Mouse (Mus musculus): ENCODE measurements around the gene Wnt3a. TPM values are rescaled to one million over a fixed set of nuclear protein-coding genes. Genes with fewer than 3 reads are reported as not detected.

Gene Wnt3a
- polyA plus RNA-seq, 1 experiment from 2014 or later: 0.15 TPM

- Histone ChIP-seq H3K4me3 (replicated peaks) (no peak overlapping the region), H3K4me2 (no peak overlapping the region), H3K36me3 (no peaks in the 10 kb centered on the region), H3K27me3 (replicated peaks) (peaks cover 32% of the 10 kb centered on the region), H3K4me1 (no peaks in the 10 kb centered on the region), H3K27ac (no peak overlapping the region), H3K9ac (no peak overlapping the region), H3K9me3 (no peaks in the 10 kb centered on the region)
- 60% methylated on average over 5 of the region's 5 CpGs for WGBS
- no peak for ATAC-seq (ENCODE audit: insufficient read depth, low FRiP score, low read depth)
Observed at GRCm38 (mm10) chr11:59282111-59282510, 8.4 kb downstream of the Wnt3a start.

GRCm38 (mm10) chr11:59278047-59278446 is 12.5 kb downstream of the Wnt3a start:
- Histone ChIP-seq H3K4me1 (no peaks in the 10 kb centered on the region), H3K27me3 (replicated peaks) (0 out of 2 replicates have a peak, but pooled peaks cover 10% of the 10 kb centered on the region), H3K4me2 (no peak overlapping the region), H3K36me3 (no peaks in the 10 kb centered on the region), H3K27ac (no peak overlapping the region), H3K9me3 (no peaks in the 10 kb centered on the region), H3K9ac (no peak overlapping the region), H3K4me3 (replicated peaks) (no peak overlapping the region)
- 67% methylated on average over 4 of the region's 4 CpGs for WGBS
- ATAC-seq (ENCODE audit: insufficient read depth, low FRiP score, low read depth): no peak

DNA sequence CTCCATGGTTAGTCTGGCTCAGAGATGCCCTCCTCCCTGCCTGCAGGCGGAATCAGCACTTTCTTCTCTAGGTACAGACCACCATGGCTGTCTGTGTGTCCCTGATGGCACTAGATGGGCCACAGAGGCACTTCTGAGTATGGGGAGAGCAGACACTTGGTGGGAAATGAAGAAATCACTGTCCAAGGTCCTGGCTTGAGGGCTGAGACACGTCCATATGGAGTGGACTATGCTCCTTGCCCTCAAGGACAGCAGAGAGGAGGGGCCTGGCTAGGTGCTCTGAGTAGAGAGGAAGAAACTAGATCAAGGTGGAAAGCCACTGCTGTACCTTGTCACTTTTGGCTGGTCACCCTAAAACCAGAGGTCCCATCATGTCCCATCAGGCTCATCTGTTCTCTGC is 13.7 kb downstream of the Wnt3a start:
- no peak for ATAC-seq (ENCODE audit: insufficient read depth, low FRiP score, low read depth)
- no peak overlapping the region for H3K9ac ChIP-seq
- H3K4me2 ChIP-seq: no peak overlapping the region
- 0 out of 2 replicates have a peak, but pooled peaks cover 9% of the 10 kb centered on the region for H3K27me3 ChIP-seq (replicated peaks)
- no peak overlapping the region for H3K4me3 ChIP-seq (replicated peaks)
- no peaks in the 10 kb centered on the region for H3K36me3 ChIP-seq
- no peak overlapping the region for H3K27ac ChIP-seq
- H3K9me3 ChIP-seq: no peaks in the 10 kb centered on the region
- no peaks in the 10 kb centered on the region for H3K4me1 ChIP-seq
- WGBS: 35% methylated on average over 2 of the region's 2 CpGs

DNA sequence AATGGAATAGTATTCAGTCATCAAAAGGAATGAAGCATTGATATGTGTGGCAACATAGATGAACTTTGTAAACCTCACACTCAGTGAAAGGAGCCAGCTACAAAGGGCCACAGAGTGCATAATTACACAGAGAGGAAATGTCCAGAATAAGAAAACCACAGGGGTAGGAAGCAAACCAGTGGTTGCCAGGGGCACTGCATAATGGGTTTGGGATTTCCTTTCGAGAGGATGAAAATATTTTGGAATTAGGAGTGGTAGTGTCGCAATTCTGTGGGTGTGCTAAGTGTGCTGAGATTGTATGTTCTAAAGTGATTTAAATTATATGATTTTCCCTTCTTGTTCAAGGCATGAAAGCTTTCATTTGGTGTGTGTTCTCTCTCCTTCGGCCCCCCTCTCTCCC is 16.4 kb downstream of the Wnt3a start:
- Histone ChIP-seq H3K4me1 (no peaks in the 10 kb centered on the region), H3K27ac (no peak overlapping the region), H3K27me3 (replicated peaks) (0 out of 2 replicates have a peak, but pooled peaks cover 6% of the 10 kb centered on the region), H3K4me3 (replicated peaks) (no peak overlapping the region), H3K36me3 (no peaks in the 10 kb centered on the region), H3K4me2 (no peak overlapping the region), H3K9ac (no peak overlapping the region), H3K9me3 (no peaks in the 10 kb centered on the region)
- WGBS: 81% methylated on average over 3 of the region's 3 CpGs
- no peak for ATAC-seq (ENCODE audit: insufficient read depth, low FRiP score, low read depth)

GRCm38 (mm10) chr11:59266727-59267126 is 23.8 kb downstream of the Wnt3a start:
- ATAC-seq (ENCODE audit: insufficient read depth, low FRiP score, low read depth): no peak
- no peak overlapping the region for H3K4me3 ChIP-seq (replicated peaks)
- peaks cover 35% of the 10 kb centered on the region for H3K27me3 ChIP-seq (replicated peaks)
- no peaks in the 10 kb centered on the region for H3K36me3 ChIP-seq
- H3K9ac ChIP-seq: no peak overlapping the region
- H3K4me2 ChIP-seq: no peak overlapping the region
- H3K27ac ChIP-seq: no peak overlapping the region
- H3K9me3 ChIP-seq: no peaks in the 10 kb centered on the region
- H3K4me1 ChIP-seq: 0 out of 2 replicates have a peak, but pooled peaks cover 7% of the 10 kb centered on the region
- 25% methylated on average over 6 of the region's 6 CpGs for WGBS

DNA sequence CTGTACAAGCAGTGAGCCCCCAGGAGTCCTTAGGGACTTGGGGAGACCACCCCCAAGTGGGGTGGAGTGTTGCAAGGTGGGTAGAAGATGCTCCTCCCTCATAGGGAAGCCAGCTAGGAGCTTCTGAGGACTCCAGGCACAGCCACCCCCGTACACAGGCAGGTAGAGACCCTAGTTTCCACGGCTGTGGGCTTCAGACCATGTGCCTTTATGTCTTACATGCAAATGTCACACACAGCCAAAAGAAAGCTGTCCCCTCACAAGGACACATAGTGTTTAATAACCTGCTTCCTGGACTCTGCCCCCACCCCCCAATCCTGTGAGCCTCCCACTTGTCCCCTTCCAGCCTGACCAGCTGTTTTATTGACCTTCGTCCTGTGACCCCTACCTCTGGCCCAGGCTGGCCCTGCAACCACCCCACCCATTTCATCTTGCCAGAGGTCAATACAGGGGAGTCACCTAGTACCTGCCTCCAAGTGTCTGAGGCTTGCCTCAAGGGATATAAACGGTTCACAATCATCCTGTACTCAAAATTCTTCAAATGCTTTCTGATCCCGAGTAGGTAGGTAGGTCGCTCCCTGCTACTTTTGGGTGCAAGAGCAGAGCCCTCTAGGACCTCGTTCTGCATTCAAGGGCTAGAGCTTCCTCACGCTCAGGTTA is 25.3 kb downstream of the Wnt3a start:
- 61% methylated on average over 8 of the region's 8 CpGs for WGBS
- Histone ChIP-seq H3K4me1 (0 out of 2 replicates have a peak, but pooled peaks cover 7% of the 10 kb centered on the region), H3K9ac (no peak overlapping the region), H3K27me3 (replicated peaks) (peaks cover 35% of the 10 kb centered on the region), H3K27ac (no peak overlapping the region), H3K9me3 (no peaks in the 10 kb centered on the region), H3K4me2 (no peak overlapping the region), H3K36me3 (no peaks in the 10 kb centered on the region), H3K4me3 (replicated peaks) (no peak overlapping the region)
- ATAC-seq (ENCODE audit: insufficient read depth, low FRiP score, low read depth): no peak

DNA sequence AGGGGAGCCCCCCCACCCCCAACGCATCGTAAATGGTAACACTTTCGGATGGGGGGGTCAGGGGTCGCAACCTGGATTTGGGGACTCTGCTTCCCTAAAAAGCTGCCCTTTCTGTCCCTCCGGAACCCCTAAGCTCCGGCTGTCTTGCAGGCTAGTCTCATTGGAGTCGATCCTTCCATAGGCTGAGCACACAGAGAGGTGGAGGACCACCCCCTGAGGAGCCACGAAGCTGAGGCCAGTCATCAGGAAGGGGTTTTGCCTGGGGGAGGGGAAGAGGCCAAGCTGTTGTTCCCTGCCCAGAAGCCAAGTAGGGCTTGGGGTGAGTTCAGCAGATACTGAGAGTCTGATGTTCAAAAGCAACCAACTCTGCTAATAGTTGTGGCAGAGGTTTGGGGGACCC is 26.0 kb downstream of the Wnt3a start:
- no peaks in the 10 kb centered on the region for H3K9me3 ChIP-seq
- no peak overlapping the region for H3K27ac ChIP-seq
- H3K9ac ChIP-seq: peak overlapping the region; percentile 23; the same call in 1 of the 2 replicates
- peak overlapping the region; percentile 53 for H3K4me3 ChIP-seq (replicated peaks)
- peaks cover 35% of the 10 kb centered on the region for H3K27me3 ChIP-seq (replicated peaks)
- ATAC-seq (ENCODE audit: insufficient read depth, low FRiP score, low read depth): no peak
- H3K4me2 ChIP-seq: peak overlapping the region; percentile 93
- no peaks in the 10 kb centered on the region for H3K36me3 ChIP-seq
- 9% methylated on average over 8 of the region's 8 CpGs for WGBS
- H3K4me1 ChIP-seq: 0 out of 2 replicates have a peak, but pooled peaks cover 7% of the 10 kb centered on the region

- Histone ChIP-seq H3K27me3 (replicated peaks) (peaks cover 35% of the 10 kb centered on the region), H3K36me3 (no peaks in the 10 kb centered on the region), H3K9ac (peak overlapping the region; percentile 23), H3K4me3 (replicated peaks) (peak overlapping the region; percentile 53), H3K4me1 (0 out of 2 replicates have a peak, but pooled peaks cover 7% of the 10 kb centered on the region), H3K27ac (no peak overlapping the region), H3K4me2 (peak overlapping the region; percentile 93), H3K9me3 (no peaks in the 10 kb centered on the region)
- 1% methylated on average over 56 of the region's 56 CpGs for WGBS
- no peak for ATAC-seq (ENCODE audit: insufficient read depth, low FRiP score, low read depth)
Observed at GRCm38 (mm10) chr11:59263870-59264563, 26.5 kb downstream of the Wnt3a start.

DNA sequence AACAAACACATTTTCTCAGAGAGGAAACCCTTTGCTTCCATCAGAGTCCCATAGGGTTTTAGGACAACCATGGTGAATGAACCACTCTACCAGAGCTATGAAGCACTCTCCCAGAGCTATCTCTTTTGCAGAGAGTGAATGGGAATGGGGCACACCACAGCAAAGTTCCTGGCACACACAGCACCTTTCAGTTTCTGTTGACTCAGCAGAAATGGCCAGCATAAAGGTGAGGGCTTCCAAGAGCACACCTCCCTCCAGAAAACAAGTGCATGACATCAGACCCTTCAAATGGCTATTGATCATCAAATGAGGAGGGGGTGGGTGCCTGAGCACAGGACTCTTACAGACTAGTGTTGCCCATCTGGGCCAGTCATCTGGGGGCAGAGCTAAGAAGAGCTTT is 28.2 kb downstream of the Wnt3a start:
- ATAC-seq (ENCODE audit: insufficient read depth, low FRiP score, low read depth): no peak
- Histone ChIP-seq H3K4me2 (no peak overlapping the region), H3K36me3 (no peaks in the 10 kb centered on the region), H3K9ac (no peak overlapping the region), H3K4me1 (0 out of 2 replicates have a peak, but pooled peaks cover 7% of the 10 kb centered on the region), H3K27me3 (replicated peaks) (peaks cover 34% of the 10 kb centered on the region), H3K9me3 (no peaks in the 10 kb centered on the region), H3K4me3 (replicated peaks) (no peak overlapping the region), H3K27ac (no peak overlapping the region)

GRCm38 (mm10) chr11:59260706-59261493 is 29.7 kb downstream of the Wnt3a start:
- ATAC-seq (ENCODE audit: insufficient read depth, low FRiP score, low read depth): peak; percentile 94
- H3K9me3 ChIP-seq: no peaks in the 10 kb centered on the region
- no peak overlapping the region for H3K4me3 ChIP-seq (replicated peaks)
- WGBS: 55% methylated on average over 10 of the region's 10 CpGs
- H3K36me3 ChIP-seq: no peaks in the 10 kb centered on the region
- H3K27ac ChIP-seq: no peak overlapping the region
- H3K27me3 ChIP-seq (replicated peaks): peaks cover 22% of the 10 kb centered on the region
- no peak overlapping the region for H3K4me2 ChIP-seq
- 0 out of 2 replicates have a peak, but pooled peaks cover 7% of the 10 kb centered on the region for H3K4me1 ChIP-seq
- no peak overlapping the region for H3K9ac ChIP-seq

DNA sequence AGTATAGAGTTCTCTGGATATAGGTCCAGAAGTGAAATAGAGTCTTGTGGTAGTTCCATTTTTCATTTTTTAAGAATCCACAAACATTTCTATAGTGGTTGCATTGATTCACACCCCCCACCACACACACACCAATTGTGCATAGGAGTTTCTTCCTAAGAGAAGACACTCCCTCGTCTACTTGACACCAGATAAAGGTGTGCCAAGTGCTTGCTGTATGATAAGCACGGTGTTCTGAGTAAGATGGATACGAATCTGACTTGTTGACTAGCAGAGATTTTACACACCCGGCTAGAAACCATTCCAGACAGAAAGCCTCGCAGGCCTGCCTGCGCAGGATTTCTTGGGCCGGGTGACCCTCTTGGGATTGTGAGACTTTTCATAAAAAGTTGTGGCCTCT is 30.9 kb downstream of the Wnt3a start:
- Histone ChIP-seq H3K9me3 (no peaks in the 10 kb centered on the region), H3K36me3 (no peaks in the 10 kb centered on the region), H3K27me3 (replicated peaks) (peaks cover 10% of the 10 kb centered on the region), H3K27ac (no peak overlapping the region), H3K9ac (no peak overlapping the region), H3K4me3 (replicated peaks) (no peak overlapping the region), H3K4me2 (no peak overlapping the region), H3K4me1 (0 out of 2 replicates have a peak, but pooled peaks cover 7% of the 10 kb centered on the region)
- WGBS: 70% methylated on average over 7 of the region's 7 CpGs
- no peak for ATAC-seq (ENCODE audit: insufficient read depth, low FRiP score, low read depth)

DNA sequence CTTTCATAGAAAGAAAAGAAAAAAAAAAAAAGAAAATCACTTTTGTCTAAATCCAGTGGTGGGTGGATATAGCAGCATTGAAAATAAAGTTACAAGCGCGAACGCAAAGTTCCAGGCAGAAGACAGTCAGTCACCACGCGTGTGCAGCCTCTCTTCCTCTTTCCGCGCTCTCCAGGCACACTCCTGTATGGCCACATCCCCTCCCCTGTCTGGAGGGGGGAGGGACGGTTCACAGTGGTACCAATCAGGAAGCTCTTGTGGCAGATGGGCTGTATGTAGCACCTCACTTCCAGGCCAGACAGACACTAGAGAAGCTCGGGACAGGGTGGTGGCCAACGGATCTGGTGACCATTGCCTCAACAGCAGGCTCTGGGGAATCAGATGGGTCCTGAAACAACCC is 42.5 kb downstream of the Wnt3a start:
- H3K4me1 ChIP-seq: no peaks in the 10 kb centered on the region
- no peak overlapping the region for H3K4me3 ChIP-seq (replicated peaks)
- no peak overlapping the region for H3K27ac ChIP-seq
- H3K4me2 ChIP-seq: no peak overlapping the region
- no peak overlapping the region for H3K9ac ChIP-seq
- no peak for ATAC-seq (ENCODE audit: insufficient read depth, low FRiP score, low read depth)
- H3K36me3 ChIP-seq: no peaks in the 10 kb centered on the region
- WGBS: 53% methylated on average over 10 of the region's 10 CpGs
- peaks cover 12% of the 10 kb centered on the region; the same call in 1 of the 2 replicates for H3K27me3 ChIP-seq (replicated peaks)
- H3K9me3 ChIP-seq: no peaks in the 10 kb centered on the region

Measured in stomach, embryonic 15.5 days (tissue).